Mouse (Mus musculus): Measurements from ENCODE around the gene Tmem131.

The Tmem131 gene

GRCm38 (mm10) chr1:36769951-36770350, 173.5 kb downstream of the Tmem131 start:
- no peak for DNase-seq

DNA sequence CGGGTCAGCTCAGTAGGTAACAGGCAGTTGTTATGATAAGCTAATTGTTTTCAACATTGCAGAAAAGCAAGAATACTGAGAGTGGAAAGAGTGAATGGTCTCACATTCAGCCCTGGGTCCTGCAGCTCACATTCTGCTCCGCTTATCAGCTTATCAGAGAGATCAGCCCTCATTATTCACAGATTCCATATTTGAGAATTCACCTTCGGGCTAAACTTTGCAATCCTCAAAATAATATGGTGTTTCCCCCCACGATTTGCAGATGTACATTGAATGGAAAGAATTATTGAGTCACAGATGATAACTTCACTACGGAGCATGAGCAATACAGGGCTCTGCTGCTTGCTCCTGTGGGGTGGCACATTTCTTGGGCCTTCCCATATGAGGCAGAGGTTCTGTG, 174.7 kb downstream of the Tmem131 start:
- no peak for DNase-seq

DNA sequence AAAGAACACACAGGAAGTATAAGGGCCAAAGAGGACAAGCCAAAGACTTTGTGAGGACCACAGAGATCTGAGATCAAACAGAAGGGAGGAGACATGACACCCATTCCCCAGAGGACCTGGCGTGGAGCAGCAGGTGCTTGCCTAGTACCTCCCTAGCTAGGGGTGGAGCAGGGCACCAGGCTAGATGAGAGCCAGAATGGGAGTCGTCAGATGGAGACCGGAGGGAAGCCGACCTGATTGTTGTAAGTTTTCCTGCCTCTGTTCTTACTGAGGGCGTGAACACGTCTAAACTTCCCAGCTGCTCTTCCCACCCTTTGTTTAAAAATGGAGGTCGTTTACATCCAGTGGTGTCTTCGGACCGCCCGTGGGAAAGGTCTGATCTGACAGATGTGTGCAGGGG, 176.1 kb downstream of the Tmem131 start:
- DNase-seq = no peak

GRCm38 (mm10) chr1:36766431-36767205, 176.8 kb downstream of the Tmem131 start:
- DNase-seq = peak in 1 of 2 experiments; percentile 18

GRCm38 (mm10) chr1:36761568-36761967, 181.9 kb downstream of the Tmem131 start, which contains the start of gene Zap70:
Gene Zap70, plus strand, starts transcription at chr1:36761798.
- DNase-seq = peak in 1 of 2 experiments; percentile 18

GRCm38 (mm10) chr1:36761061-36761460, 182.4 kb downstream of the Tmem131 start:
- DNase-seq = peak in 1 of 2 experiments; percentile 11

DNA sequence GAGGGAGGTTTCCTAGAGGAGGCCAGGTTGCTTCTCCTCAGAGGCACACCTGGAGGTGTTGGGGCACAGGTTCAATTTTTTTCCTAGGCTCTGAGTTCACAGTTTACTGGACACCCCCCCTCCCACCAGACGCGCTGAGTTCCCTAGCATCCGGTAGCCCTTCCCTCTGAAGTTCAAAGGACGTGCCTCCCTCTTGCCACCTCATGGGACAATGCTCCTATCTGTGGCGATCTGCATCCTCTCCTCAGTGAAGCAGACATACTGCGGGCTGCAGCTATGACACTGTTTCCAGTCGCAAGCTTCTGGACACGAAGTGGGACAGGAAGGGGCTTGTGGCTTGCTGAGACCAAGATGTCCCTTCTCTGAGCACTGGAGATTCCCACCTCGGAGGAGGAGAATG, 183.1 kb downstream of the Tmem131 start:
- DNase-seq = peak in 1 of 2 experiments; percentile 13

DNA sequence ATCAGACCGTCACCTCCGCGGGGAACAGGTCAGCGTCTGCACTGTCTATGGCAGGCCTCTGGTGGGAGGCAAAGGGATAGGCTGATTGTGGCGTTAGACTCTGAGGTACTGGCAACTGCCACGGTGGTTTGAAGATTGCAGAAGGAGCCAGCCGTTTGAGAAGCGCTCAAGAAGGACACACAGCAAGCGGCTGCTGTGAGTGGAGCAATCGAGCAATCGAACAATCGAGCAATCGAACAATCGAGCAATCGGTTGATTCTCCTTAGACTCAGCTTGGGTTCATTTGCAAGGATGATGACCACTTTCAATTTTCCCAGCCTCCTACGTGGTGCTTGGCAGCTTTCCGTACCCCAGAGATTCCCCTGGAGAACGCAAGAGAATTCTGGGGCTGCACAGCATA, 184.4 kb downstream of the Tmem131 start:
- DNase-seq = no peak

DNA sequence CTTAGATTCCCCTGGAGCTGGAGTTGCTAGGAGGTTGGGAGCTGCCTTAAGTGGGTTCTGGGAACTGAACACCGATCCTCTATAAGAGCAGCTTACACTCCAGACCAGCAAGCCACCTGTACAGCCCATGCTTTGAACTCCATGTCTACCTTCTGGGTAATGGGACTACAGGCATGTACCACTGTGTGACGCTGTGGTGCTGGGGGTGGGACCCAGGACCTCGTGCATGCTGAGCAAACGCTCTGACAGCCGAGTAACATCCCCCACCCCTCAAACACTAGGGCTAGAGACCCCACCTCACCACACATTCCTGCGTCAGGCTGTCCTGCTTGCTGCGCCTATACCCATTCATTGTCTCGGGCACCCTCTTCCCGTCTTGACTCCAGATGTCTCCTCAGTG, 184.9 kb downstream of the Tmem131 start:
- DNase-seq = peak in 1 of 2 experiments; percentile 13

DNA sequence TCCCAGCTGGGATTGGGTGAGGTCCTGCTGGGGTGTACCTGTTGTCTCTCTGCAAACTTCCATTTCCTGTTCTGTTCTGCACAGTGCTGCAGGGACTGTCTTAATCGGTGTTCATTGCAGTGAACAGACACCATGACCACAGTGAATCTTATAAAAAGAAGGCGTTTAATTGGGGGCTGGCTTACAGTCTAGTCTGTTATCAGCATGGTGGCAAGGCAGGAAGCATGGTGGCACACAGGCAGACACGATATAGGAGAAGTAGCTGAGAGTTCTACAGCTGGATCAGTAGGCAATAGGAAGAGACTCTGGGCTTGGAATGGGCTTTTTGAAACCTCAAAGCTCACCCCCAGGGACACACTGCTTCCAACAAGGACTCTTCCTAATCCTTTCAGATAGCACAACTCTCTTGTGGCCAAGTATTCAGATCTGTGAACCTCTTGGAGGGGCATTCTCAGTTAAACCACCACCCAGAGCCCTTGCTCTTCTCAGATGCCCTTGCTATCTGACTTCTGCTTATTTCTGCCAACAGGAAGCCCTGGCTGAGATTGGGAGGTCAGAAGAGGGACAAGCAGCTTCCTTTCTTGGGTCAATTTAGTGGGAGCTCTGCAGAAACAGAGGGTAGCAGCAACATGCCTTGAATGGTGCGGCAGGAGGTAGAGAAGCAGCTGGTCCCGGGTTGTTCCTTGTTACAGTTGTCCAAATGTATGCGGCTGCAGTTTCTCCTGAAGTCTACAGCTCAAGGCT, 189.4 kb downstream of the Tmem131 start:
- no peak for DNase-seq

DNA sequence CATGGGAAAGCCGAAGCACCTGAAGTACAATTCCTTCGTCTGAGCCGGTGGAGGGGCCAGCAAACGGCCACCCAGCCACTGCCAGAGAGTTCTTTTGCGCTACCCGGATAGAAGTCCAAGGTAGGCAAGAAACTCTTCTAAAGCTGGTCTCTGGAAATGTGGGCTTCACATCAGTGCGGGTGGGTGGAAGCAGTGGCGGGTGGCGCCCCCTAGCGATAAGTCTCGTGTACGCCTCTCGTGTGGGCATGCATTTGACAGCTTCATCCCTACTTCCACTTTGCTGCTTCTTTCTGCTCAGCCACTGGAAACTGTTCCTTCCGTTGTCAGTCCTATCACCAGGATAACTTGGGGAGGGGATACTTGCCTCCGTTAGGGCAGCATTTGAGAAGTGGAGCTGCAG, 197.0 kb downstream of the Tmem131 start:
- peak; percentile 30 to 45 for DNase-seq

DNA sequence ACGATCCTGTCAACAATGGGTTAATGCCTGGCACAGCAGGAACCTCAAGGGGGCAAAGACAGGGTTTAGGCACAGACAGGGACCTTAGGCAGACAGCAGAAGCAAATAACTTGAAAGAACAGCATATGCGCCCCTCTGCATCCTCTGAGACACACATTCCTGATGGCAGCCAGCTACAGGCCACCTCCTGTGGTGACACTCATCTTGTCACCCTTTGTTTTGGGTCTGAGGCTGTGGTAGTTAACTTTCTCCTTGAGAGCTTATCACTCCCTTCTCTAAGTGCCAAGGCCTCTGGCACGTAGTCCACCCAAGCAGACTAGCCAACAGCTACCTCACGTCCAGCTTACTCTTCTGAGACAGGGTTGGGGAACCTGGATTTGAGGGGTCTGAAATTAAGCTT, 197.8 kb downstream of the Tmem131 start:
- peak in 1 of 2 experiments; percentile 6 for DNase-seq

DNA sequence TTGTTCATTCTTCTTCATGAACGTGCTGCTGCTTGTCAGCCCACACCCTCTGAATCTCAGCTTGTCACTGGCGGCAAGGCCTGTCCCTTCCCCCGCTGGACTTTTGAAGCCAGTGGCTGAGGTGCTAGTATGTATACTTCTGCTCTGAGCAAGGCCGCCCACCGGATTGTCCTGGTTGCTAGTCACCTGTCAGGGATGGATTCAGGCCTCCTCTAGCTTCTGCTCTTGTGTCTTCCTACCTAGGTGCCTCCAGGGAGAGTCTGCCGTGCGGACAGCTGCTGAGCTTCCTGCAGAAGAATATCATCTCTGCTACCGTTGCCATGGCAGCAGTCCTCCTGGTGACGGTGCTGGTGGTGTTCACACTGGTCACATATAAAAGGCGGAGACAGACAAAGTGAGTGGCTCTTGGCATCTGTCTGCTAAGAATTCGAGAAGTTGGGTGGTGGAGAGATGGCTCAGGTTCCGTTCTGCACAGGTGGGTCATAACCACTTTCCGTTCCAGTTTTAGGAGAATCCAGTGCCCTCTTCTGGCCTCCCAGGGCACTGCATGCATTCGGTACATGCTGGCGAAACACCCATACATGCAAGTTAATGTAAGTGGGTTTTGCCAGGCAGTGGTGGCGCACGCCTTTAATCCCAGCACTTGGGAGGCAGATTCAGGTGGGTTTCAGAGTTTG, 199.1 kb downstream of the Tmem131 start:
- peak; percentile 65 to 80 for DNase-seq

DNA sequence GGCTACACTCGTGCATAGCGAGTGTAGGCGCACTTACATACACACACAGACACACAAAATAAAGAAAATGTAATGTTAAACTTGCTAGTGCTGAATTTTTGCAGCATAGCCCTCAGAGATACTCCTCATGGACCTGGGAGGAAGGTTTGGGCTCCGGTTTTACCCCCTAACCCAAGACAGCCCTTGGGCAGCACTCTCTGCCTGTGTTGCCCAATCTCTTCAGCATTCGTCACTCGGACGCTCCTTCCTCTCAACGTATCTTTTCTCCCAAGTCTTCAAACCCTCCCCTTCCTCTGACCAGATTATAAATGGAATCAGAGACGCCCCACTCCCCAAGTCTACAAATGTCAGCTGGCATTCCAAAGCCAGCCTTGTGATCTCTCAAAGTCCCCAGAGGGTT, 200.4 kb downstream of the Tmem131 start:
- peak in 1 of 2 experiments; percentile 8 for DNase-seq

Data from lung, postnatal 4 days (tissue).